Mouse (Mus musculus) embryo, embryonic 10 days (tissue): Measurements from ENCODE around the gene Them4.

Experiments used
- DNase-seq: peaks from one replicate; pipeline ENCODE4 v3.0.0-alpha.2; 2015; ENCODE audit warnings: low spot score

The Them4 gene

DNA sequence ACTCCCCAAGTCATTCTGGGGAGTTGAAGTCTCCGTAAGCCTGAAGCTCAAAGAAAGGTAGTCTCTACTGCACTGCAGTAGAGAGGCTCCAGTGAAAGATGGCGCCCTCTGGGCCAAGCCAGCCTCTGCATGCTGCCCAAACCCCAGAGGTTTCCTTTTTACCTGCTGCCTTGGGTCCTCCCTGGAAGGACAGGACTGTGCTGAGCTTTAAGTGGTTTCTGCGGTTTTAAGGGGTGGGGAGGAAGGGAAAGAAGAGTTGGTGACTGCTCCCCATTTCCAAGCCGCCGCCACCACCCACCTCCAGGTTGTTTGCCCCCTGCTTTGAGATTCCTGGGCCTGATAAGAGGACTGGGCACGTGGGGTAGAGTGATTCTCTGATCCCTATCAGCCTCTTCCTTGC lies 58.7 kb downstream of the Them4 start:
- no peak for DNase-seq

DNA sequence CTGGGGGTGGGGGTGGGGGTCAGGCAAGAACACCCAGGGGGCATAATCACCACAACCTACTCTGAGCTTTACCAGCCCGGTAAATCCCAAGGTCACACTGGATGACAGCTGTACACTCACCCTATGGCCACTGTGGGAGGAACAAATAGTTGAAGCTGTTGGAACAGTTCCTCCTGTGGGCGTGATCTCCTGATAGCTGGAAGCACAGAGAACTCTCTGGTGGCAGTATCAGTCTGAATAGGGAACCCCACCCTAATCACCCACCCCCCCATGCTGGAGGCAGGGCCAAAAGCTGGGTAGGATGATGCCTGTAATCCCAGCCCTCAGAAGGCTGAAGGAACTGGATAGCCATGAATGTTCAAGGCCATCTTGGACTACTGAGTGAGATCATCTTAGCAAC lies 59.8 kb downstream of the Them4 start:
- DNase-seq: no peak

DNA sequence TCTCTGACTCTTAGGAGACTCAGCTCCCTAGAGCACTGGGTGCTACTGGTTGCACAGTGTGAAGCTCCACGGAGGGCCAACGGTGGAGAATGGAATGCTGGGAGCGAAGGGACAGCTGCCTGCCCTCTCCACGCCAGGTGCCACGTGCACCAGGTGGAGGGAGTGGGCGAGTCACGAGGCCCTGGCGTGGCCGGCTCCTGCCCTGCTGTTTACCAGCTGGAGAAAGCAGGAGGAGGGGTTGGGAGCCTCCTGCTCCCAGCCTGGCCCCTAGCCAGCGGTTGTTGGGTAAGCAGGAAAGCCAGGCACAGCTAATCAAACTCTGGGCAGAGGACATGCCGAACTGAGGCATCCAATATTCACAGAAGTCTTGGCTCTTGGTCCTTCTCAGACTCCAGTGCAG lies 61.7 kb downstream of the Them4 start:
- no peak for DNase-seq

DNA sequence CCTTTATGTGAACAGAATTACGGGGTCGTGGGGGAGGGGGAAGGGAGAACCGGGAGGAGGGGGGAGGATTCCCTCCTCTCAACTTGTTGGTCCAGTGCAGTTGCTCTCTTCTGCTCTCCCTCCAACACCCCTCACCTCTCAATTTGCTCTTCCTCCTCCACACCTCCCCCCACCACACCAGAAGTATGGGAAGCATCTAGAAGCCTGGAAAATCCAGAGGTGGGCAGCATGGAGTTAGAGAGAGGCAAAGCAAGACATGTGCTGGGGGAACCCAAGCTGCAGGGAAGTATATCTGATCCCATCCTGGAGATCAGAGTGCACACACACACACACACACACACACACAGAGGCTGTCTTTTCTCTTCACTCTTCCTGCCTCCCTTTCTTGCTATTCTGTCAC lies 62.1 kb downstream of the Them4 start:
- DNase-seq: no peak

DNA sequence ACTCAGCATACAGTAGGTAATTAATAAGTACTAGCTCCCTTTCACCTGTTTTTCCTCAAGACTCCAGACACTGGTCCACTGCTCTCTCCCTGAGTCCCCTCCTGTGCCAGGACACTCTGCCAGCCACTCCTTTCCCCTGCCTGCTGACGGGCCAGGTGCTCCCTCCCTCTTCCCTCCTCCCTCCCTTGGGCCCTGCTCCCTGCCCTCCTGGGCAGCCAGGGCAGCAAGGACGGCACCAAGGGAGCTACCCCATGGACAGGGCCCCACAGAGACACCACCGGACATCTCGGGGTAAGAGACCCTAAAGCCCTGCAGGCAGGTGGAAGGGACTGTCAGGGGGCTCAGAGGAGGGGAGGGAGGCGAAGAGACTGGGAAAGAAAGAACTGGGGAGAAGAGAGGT lies 62.8 kb downstream of the Them4 start, which contains the start of gene Rorc:
Gene Rorc, plus strand, starts transcription at position 154 of the 400 bp plus-strand sequence.
- DNase-seq: no peak

DNA sequence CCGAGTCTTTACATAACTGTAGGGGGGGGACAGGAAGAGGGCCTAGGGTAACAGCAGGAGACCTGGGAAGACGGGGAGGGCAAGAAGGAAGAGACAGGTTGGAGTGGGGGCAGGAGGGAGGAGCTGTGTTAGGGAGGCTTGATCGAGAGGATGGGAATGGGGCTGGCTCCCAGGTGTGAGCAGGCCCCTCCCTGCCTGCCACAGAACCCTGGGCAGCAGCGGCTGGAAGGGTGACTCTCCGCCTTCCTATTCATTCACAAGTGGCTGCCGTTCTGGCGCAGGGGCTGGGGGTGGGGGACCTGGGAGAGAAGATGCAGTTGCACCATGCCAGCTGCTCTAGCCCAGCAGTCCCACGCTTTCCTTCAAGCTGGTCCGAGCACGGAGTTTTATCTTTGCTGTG lies 63.2 kb downstream of the Them4 start:
- no peak for DNase-seq

DNA sequence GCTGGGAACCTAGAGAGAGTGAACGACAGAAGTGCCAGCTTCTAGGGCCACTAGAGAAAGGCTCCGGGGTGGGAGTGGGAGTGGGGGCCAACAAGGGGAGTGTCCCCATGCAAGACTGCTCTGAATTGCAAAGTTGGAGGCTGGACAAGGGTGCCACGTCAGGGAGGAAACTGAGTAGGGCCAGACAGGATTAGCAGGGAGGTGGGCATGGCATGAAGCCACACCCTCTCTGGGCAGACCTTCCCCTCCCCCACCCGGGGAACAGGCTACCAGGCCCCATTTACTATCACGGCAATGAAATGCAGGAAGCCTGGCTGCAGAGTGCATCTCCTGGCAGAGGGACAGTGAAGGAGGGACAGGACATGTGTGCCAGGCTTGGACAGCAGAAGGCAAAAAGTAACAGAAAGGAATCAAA lies 63.7 kb downstream of the Them4 start:
- peak; percentile 27 for DNase-seq

DNA sequence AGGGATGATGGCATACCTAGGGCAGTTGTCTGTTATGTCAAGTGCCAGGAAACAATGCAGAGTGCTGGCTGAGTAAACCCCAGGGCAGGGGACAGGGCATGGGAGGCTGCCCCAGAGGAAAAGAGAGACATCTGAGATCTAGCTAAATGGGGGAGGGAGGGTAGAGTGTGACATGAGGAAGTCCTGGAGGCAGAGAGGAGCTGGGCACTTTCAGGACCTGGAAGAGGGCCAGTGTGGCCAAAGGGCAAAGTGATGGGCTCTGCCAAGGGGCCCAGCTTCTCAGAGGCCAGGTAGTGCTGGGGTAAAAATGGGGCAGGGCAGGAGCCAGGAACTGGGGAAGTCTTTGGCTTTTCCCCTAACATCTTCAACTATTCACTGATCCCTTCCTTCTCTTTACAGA lies 64.7 kb downstream of the Them4 start:
- no peak for DNase-seq

DNA sequence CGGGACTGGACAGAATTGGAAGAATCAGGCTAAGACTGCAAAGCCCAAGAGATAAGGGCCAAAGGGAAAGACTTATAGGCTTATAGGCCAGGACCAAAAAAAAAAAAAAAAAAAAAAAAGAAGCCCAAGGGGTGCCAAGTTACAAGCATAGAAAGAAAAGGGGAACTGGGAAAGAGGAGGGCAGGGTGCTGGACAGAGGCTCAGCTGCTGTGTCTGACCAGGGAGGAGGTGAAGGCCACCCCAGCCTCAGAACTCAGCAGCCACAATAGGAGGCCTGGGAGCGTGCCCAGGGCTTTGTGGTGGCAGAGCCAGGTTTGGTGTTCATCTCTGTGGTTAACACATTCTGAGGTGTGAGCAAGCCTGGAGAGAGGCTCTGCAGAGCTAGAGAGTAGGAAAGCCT lies 65.3 kb downstream of the Them4 start:
- no peak for DNase-seq

DNA sequence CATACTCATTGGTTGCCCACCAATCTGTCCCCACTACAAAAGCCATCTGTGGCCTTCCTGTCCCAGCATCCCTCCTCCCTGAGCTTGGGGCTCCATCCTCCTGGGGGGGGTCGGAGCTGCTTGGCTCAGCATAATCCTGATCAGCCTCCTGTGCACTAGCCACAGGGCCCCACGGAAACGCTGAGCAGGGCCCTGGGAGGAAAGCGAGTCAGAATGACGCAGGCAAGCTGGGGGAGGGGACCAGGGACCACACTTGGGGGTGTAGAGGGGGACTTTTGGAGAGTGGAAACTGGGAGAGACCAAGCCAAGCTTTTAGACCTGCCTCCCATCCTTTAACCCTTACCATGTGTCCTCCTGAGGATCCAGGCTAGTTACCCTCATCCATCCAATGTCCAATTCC lies 66.0 kb downstream of the Them4 start:
- DNase-seq: no peak

DNA sequence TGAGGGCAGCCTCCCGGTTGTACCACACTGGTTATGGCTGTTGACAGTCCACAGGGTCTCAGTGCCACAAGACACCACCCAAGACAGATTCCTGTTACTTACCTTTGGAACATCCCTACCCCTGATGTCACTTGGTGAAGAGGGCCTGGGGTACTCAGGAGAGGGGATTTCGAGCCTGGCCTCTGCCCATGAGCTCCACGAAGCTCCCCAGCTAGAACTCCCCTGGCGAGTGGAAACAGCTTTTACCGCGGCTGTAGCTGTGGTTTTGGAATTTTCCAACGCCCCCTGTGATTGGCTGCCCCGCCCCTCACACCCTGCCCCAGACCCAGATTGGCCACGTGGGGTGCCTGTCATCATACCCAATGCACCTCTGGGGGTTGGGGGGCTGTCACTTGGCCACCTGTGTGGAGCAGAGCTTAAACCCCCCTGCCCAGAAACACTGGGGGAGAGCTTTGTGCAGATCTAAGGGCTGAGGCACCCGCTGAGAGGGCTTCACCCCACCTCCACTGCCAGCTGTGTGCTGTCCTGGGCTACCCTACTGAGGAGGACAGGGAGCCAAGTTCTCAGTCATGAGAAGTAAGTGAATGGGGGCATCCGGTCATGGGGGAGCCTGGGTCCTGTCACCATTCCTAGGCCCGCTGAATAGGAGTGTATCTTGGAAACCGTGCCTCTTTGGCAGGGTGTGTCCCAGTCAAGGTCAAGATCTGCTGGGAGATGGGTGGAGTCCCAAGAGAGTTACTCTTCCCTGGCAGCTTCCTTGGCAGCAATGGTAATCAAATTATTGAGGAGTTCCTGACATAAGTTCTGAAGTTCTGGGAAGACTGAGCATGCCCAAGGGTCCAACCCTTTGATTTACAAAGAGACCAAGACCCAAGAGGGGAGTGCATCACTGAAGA lies 67.4 kb downstream of the Them4 start:
- DNase-seq: no peak

DNA sequence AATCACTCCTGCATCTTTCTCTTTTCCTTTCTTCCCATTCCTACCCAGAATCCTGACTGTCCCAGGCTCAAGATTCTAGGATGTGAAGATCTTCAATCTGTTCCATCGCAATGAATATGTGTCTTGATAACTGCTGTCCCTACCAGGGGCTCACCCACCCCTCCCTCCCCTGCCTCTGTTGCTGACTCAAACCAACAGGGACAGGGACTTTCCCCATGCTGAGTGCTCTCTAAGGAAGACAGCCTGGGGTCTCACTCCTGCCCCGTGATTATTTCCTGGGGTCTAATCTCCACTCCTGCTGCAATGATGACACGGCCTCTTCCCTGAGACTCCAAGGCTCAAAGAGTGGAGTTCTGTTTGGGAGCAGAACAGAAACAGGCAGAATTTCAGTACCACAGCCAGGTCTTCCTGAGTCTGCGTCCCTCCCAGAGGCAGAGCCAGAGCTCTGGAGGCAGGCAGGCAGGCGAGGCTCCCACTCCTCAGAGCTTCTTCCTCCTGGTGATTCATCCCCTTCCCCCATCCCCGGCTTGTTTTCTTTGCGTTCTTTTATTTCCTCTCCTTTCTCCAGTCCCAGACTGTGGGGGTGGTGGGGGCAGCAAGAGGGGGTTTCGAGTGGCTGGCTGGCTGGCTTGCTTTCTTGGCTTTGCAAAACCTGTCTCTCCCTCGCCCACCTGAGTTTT lies 70.1 kb downstream of the Them4 start:
- DNase-seq: no peak
